Mouse (Mus musculus) right cerebral cortex, adult 18-20 months (tissue): ENCODE results near the gene Smarcc2.

Experiments
- DNase-seq: peaks from one replicate; pipeline ENCODE4 v3.0.0; 2022; ENCODE audit warnings: mixed read lengths

The Smarcc2 gene

GRCm38 (mm10) chr10:128522351-128522750 is 63.3 kb downstream of the Smarcc2 start:
- DNase-seq: no peak

- no peak for DNase-seq
Observed at GRCm38 (mm10) chr10:128524111-128524731, 65.2 kb downstream of the Smarcc2 start.

DNA sequence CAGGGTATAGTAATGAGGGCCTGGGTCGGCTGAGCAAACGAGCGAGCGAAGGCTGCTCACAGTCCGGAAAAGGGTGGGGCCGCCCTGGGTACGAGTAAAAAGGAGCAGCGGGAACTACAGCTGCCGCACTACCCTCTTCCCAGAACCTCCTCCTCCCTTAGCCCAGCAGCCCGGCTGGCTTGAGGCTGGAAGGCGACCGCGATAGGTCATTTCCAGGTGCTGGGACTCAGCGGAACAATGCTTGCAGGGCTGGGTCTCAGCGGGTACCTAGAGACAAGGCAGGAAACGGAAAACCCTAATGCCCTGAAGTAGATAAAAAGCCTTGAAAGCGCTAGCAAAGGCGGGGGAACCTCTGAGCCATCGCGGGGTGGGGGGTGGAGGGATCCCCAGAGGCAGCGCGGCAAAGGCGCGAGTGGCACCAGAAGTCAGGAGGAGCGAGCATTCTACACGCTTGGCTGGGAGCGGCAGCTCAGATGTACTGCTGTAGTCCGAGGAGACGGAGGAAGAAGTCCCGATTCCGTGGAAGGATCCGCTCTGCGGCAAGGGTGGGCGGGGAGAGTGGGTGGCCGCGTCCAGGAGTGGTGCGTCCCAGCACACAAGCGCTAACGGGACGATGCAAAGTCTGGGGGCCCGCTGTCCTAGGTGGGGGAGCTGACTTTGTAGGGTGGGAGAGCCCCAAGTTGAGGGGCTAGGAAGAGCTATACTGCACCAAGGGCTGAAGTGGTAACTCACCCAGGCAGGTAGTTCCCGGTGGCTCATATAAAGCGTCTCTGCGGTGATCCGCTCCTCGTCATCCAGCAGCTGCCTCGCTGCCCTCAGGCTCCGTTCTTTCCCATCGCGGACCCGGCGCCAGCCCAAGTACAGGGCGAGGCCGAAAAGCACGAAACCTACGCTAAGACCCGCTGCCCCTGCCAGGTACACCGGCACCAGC is 65.9 kb downstream of the Smarcc2 start:
- peak; percentile 52 for DNase-seq

DNA sequence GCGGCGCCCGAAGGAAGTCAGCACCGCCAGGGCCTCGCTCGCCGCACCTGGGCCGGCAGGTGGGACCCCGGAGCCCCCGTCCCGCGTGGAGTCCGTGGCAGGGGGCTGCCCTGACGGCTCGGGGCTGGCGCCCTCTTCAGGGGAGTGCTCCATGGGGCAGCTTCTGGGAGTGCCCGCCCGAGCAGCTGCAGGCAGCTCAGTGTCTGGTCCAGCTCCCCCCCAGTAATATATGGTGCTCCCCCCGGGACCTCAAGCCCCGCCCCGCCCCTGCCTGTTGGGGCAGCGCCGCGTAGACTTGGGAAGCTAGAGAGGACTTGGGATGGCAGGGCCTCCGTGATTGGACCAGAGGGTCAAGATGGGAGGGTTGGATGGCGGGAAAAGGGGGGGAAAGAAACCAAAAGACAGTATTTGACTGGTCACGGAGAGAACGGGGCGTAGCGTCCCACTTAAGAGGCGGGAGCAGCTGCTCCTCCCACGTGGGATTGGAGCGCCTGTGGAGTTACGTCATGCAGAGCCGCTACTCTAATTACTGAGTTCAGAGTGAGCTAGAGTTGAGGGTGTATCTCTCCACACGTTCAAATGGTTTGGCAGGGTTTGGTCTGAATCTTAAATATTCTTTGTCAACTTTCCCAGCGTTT is 66.7 kb downstream of the Smarcc2 start, which contains the start of gene Esyt1:
Gene Esyt1 (minus strand): TSS at position 201 of the 638 bp plus-strand sequence.
- DNase-seq: peak; percentile 94

DNA sequence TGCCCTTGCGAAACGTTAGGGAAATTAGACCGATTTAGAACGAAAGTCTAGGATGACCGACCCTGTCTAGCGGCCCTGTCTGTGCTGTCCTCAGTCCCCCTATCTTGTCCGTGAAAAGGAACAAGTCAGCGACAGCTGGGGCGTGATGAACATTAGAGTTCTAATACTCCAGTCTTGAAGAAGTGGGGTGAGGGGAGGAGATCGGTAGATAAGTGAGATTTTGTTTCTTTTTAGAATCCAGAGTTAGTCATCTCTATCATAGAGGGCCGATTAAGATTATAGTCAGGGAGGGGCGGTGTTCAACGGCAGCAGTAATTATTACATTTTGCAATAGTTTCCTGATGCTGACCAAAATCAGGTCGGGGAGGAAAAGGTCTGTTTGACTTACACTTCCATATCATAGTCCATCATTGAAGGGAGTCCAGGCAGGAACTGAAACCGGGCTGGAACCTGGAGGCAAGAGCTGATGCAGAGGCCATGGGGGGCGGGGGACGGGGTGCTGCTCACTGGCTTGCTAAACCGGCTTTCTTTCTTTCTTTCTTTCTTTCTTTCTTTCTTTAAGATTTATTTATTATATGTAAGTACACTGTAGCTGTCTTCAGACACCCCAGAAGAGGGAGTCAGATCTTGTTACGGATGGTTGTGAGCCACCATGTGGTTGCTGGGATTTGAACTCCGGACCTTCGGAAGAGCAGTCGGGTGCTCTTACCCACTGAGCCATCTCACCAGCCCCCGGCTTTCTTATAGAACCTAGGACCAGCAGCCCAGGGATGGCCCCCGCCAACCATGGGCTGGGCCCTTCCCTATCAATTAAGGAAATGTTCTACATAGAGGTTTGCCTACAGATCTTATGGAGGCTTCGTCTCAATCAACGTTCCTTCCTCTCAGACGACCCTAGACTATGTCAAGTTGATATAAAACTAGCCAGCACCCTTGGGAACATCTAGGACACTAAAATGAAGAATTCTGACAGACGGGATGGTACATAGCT is 67.6 kb downstream of the Smarcc2 start:
- no peak for DNase-seq

DNA sequence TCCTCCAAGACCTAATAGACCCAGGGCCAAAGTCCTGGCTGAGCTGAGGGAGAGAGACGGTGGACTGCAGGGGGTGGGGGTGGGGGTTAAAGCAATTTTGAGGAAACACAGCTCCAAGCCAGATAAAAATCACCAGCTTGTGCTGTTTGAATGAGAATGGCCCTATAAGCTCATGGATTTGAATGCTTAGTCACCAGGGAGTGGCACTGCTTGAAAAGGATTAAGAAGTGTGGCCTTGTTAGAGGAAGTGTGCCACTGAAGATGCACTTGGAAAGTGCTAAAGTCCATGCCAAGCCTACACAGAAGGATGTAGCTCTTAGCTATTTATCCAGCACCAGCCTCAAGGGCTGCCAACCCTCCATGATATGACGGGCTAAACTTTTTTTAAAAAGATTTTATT is 76.2 kb downstream of the Smarcc2 start:
- DNase-seq: no peak

DNA sequence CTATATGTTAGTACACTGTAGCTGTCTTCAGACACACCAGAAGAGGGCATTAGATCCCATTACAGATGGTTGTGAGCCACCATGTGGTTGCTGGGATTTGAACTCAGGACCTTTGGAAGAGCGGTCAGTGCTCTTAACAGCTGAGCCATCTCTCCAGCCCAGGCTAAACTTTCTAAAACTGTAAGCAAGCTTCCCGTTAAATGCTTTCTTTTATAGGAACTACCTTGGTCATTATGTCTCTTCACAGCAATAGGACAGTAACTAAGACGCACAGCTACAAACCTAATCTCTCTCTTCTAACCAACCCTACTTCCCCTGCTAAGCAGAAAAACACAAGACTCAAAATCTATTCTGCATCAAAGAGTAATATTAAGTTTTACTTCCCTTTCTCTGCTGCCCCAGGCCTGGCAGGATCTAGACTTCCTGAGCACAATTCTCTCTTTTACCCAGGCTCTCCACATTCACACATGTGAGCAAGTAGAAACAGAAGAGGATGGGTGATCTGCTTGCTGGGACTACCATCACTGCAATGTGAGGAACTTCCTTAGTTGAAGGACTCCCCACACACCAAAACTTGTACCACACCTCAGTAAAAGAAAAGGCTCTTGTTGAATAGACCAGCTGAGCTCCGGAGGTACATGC is 76.7 kb downstream of the Smarcc2 start:
- no peak for DNase-seq

- peak; percentile 89 for DNase-seq
Observed at GRCm38 (mm10) chr10:128536266-128536940, 77.4 kb downstream of the Smarcc2 start.

GRCm38 (mm10) chr10:128538340-128538870 is 79.4 kb downstream of the Smarcc2 start:
- no peak for DNase-seq
